Mouse (Mus musculus) forebrain, embryonic 16.5 days (tissue): ENCODE results near the gene Itga1. TPM values are rescaled to one million over a fixed set of nuclear protein-coding genes. Genes with fewer than 3 reads are reported as not detected.

Experiments used
- ATAC-seq: fragments of 200-750 bp; cut with Nextera tagmentation; 2 replicates; pipeline ENCODE4 v1.8.0; 2017; ENCODE audit warnings: mild to moderate bottlenecking, moderate library complexity
- H3K27ac ChIP-seq: fragments of 300-500 bp; sonication (generic); 2 replicates; pipeline ENCODE4 v1.5.1; 2014; ENCODE audit warnings: low read length, control low read depth
- H3K27me3 ChIP-seq: fragments of 300-500 bp; sonication (generic); replicated peaks from 2 replicates; pipeline ENCODE4 v1.6.1; 2014; ENCODE audit warnings: low read length; ENCODE audit not compliant: control insufficient read depth, insufficient read depth
- H3K36me3 ChIP-seq: fragments of 300-500 bp; sonication (generic); 2 replicates; pipeline ENCODE4 v1.6.1; 2014; ENCODE audit not compliant: control insufficient read depth, insufficient read depth
- H3K4me1 ChIP-seq: fragments of 300-500 bp; sonication (generic); replicated peaks from 2 replicates; pipeline ENCODE4 v1.6.1; 2014; ENCODE audit warnings: low read length; ENCODE audit not compliant: control insufficient read depth, insufficient read depth
- H3K4me2 ChIP-seq: fragments of 300-500 bp; sonication (generic); 2 replicates; pipeline ENCODE4 v1.6.1; 2014; ENCODE audit warnings: mild to moderate bottlenecking, low read length, control low read depth
- H3K4me3 ChIP-seq: fragments of 300-500 bp; sonication (generic); replicated peaks from 2 replicates; pipeline ENCODE4 v1.5.1; 2014; ENCODE audit warnings: mild to moderate bottlenecking, low read length, control low read depth
- H3K9ac ChIP-seq: fragments of 300-500 bp; sonication (generic); replicated peaks from 2 replicates; pipeline ENCODE4 v1.6.1; 2014; ENCODE audit warnings: low read depth, low read length, control low read depth
- H3K9me3 ChIP-seq: fragments of 300-500 bp; sonication (generic); 2 replicates; pipeline ENCODE4 v1.6.1; 2016; ENCODE audit warnings: low read length; ENCODE audit not compliant: control insufficient read depth
- WGBS: fragments of 180-500 bp; shearing (Covaris S2); extraction: QIAGEN DNeasy Blood & Tissue Kit; methylation state at CpG from one replicate; pipeline ENCODE4 v1.1.7; 2014; 5-methylcytosine and 5-hydroxymethylcytosine counted together
- polyA plus RNA-seq: library from polyadenylated mRNA; unstranded; fragments of >200 nt; fragmentation: Nextera tagmentation; extraction: Ambion mirVana; gene quantifications from 2 replicates; pipeline ENCODE4 v1.2.1, GENCODE M21; 2015

The Itga1 gene
- polyA plus RNA-seq = 6.6 and 6.8 TPM in 2 replicates

- H3K27ac ChIP-seq = no peak within 1 kb of the TSS
- H3K4me3 ChIP-seq = peak within 1 kb of the TSS; percentile 55
- H3K4me2 ChIP-seq = peak within 1 kb of the TSS; percentile 97
- no peaks in the 10 kb centered on the region for H3K9me3 ChIP-seq
- peak; percentile 72 for ATAC-seq
- H3K27me3 ChIP-seq = peaks cover 3% of the 10 kb centered on the region; the same call in 1 of the 2 replicates
- 1% methylated on average over 39 of the region's 39 CpGs for WGBS
- H3K4me1 ChIP-seq = peaks cover 12% of the 10 kb centered on the region
- peak within 1 kb of the TSS; percentile 61 for H3K9ac ChIP-seq
- no peaks in the 10 kb centered on the region for H3K36me3 ChIP-seq
Observed at GRCm38 (mm10) chr13:115101355-115102191, at the start of gene Itga1, which contains the start of gene Gm49395. TSS of gene Itga1 (minus strand) at chr13:115101964. TSS of gene Gm49395 (minus strand) at chr13:115101921.

- 100% methylated on average over 1 of the region's 1 CpGs for WGBS
- no peak for ATAC-seq
- Histone ChIP-seq H3K4me1 (no peaks in the 10 kb centered on the region), H3K4me2 (no peak overlapping the region), H3K4me3 (no peak overlapping the region), H3K27ac (no peak overlapping the region), H3K27me3 (no peaks in the 10 kb centered on the region), H3K36me3 (no peaks in the 10 kb centered on the region), H3K9ac (no peak overlapping the region), H3K9me3 (no peaks in the 10 kb centered on the region)
Observed at GRCm38 (mm10) chr13:115150602-115151001, 48.8 kb upstream of the Itga1 start.

DNA sequence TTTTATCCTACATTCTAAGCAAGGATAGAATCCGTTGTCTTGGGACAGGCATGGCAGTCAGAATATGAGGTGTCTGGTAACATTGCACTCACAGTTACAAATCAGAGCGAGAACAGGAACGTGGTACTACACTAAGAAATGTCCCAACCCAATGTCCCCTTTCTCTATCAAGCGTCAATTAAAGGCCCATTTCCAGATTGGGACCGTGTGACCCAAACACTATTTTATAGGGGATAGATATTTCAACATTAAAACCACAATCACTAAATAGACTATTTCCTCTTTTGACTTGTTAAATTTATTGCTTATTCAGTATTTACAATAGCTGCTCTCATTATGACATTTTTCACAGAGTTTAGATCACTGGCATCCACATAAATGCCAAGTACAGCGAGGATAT lies 48.1 kb upstream of the Itga1 start:
- ATAC-seq = no peak
- 88% methylated on average over 6 of the region's 6 CpGs for WGBS

GRCm38 (mm10) chr13:115143575-115143974 lies 41.8 kb upstream of the Itga1 start:
- H3K9me3 ChIP-seq = no peaks in the 10 kb centered on the region
- no peak overlapping the region for H3K27ac ChIP-seq
- no peaks in the 10 kb centered on the region for H3K4me1 ChIP-seq
- no peak overlapping the region for H3K4me2 ChIP-seq
- no peak for ATAC-seq
- no peak overlapping the region for H3K4me3 ChIP-seq
- H3K27me3 ChIP-seq = no peaks in the 10 kb centered on the region
- H3K36me3 ChIP-seq = no peaks in the 10 kb centered on the region
- H3K9ac ChIP-seq = no peak overlapping the region
- 94% methylated on average over 2 of the region's 2 CpGs for WGBS

More for the DNA sequence above, 48.1 kb upstream of the Itga1 start:
- Histone ChIP-seq H3K27me3 (no peaks in the 10 kb centered on the region), H3K4me3 (no peak overlapping the region), H3K4me1 (no peaks in the 10 kb centered on the region), H3K36me3 (no peaks in the 10 kb centered on the region), H3K9me3 (no peaks in the 10 kb centered on the region), H3K4me2 (no peak overlapping the region), H3K9ac (no peak overlapping the region), H3K27ac (no peak overlapping the region)

DNA sequence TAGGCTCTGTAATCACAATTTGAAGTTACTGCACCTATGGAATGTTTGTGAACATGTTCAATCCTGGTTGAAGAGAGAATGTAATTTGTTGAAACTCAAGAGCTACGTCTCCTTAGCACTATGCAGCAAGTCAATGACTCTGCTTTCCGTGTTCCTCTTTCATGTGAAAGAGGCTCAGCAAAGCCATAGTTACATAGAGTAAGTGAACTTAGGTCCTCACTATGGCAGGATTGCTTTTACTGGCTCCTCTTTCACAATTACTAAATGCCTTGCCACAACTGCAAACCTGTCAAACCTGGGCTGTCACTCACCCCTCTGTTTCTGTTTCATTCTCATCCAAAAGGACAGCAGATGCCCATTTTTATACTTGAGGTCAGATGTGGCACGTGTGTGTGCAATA lies 40.3 kb upstream of the Itga1 start:
- WGBS = 85% methylated on average over 3 of the region's 3 CpGs
- no peak for ATAC-seq

GRCm38 (mm10) chr13:115138513-115138912 lies 36.7 kb upstream of the Itga1 start:
- no peak for ATAC-seq
- Histone ChIP-seq H3K27me3 (no peaks in the 10 kb centered on the region), H3K27ac (no peak overlapping the region), H3K4me1 (no peaks in the 10 kb centered on the region), H3K36me3 (no peaks in the 10 kb centered on the region), H3K4me3 (no peak overlapping the region), H3K9me3 (no peaks in the 10 kb centered on the region), H3K9ac (no peak overlapping the region), H3K4me2 (no peak overlapping the region)
- WGBS = 92% methylated on average over 7 of the region's 7 CpGs

More for the DNA sequence above, 40.3 kb upstream of the Itga1 start:
- H3K27ac ChIP-seq = no peak overlapping the region
- no peaks in the 10 kb centered on the region for H3K4me1 ChIP-seq
- H3K36me3 ChIP-seq = no peaks in the 10 kb centered on the region
- H3K27me3 ChIP-seq = no peaks in the 10 kb centered on the region
- H3K4me2 ChIP-seq = no peak overlapping the region
- H3K9ac ChIP-seq = no peak overlapping the region
- no peak overlapping the region for H3K4me3 ChIP-seq
- no peaks in the 10 kb centered on the region for H3K9me3 ChIP-seq

GRCm38 (mm10) chr13:115136761-115137160 lies 35.0 kb upstream of the Itga1 start:
- WGBS = 92% methylated on average over 3 of the region's 3 CpGs
- H3K9ac ChIP-seq = no peak overlapping the region

GRCm38 (mm10) chr13:115132435-115132834 lies 30.7 kb upstream of the Itga1 start:
- Histone ChIP-seq H3K9ac (no peak overlapping the region), H3K27ac (no peak overlapping the region), H3K9me3 (no peaks in the 10 kb centered on the region), H3K4me3 (no peak overlapping the region), H3K36me3 (no peaks in the 10 kb centered on the region), H3K27me3 (no peaks in the 10 kb centered on the region), H3K4me2 (no peak overlapping the region), H3K4me1 (no peaks in the 10 kb centered on the region)
- WGBS = 47% methylated on average over 5 of the region's 5 CpGs
- no peak for ATAC-seq

More at GRCm38 (mm10) chr13:115136761-115137160, 35.0 kb upstream of the Itga1 start:
- H3K4me2 ChIP-seq = no peak overlapping the region
- no peak overlapping the region for H3K27ac ChIP-seq
- no peaks in the 10 kb centered on the region for H3K36me3 ChIP-seq
- H3K9me3 ChIP-seq = no peaks in the 10 kb centered on the region
- no peaks in the 10 kb centered on the region for H3K27me3 ChIP-seq
- no peak overlapping the region for H3K4me3 ChIP-seq
- no peak for ATAC-seq
- H3K4me1 ChIP-seq = no peaks in the 10 kb centered on the region

DNA sequence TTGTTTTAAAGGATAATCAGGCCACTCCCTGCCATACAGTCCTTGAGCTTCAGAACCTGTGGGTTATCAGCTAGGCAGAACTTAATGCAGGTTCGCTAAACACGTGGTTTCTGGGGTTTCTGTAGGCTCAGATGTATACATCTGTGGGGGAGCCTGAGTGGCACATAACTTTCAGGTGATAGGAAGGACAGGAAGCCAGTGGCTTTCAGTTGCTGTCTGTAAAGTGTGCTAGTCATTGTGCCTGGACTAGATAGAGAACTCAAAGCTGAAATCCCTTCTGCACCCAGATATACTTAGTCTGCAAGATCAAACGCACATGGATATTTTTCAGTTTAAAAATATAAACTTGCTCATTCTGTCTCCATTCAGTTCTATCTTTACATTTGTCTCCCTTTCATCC lies 29.6 kb upstream of the Itga1 start:
- Histone ChIP-seq H3K36me3 (no peaks in the 10 kb centered on the region), H3K27ac (no peak overlapping the region), H3K4me3 (no peak overlapping the region), H3K4me2 (no peak overlapping the region), H3K9ac (no peak overlapping the region), H3K27me3 (no peaks in the 10 kb centered on the region), H3K4me1 (no peaks in the 10 kb centered on the region), H3K9me3 (no peaks in the 10 kb centered on the region)
- 76% methylated on average over 3 of the region's 3 CpGs for whole genome bisulfite sequencing
- no peak for ATAC-seq
